Mouse (Mus musculus): ENCODE measurements around the gene Nipsnap3b. TPM values are rescaled to one million over a fixed set of nuclear protein-coding genes. Genes with fewer than 3 reads are reported as not detected.

The Nipsnap3b gene
- total RNA-seq, 2 experiments from 2014 or later, result 13.9 to 19.7 TPM

Other genes with a start within 250 kb of the Nipsnap3b start
- not detected for gene Olfr275, start 197.3 kb upstream of the Nipsnap3b start, total RNA-seq (2021)
- not detected for gene Olfr273, start 152.6 kb upstream of the Nipsnap3b start, total RNA-seq (2021)
- gene Olfr272, start 92.7 kb upstream of the Nipsnap3b start, total RNA-seq (2021), result not detected
- gene Olfr270, start 47.3 kb upstream of the Nipsnap3b start, total RNA-seq (2021), result not detected
- gene Nipsnap3a, start 22.6 kb upstream of the Nipsnap3b start, total RNA-seq (2021), result not detected
- gene Abca1, start 148.0 kb downstream of the Nipsnap3b start, total RNA-seq (2021), result 10 to 100 TPM; 21.3 to 21.4 TPM